Mouse (Mus musculus) ovary, adult 10 weeks (tissue): ENCODE data around the gene Barx1. TPM values are rescaled to one million over a fixed set of nuclear protein-coding genes. Genes with fewer than 3 reads are reported as not detected.

Experiments
- polyA plus RNA-seq: library from polyadenylated mRNA; stranded (reverse); fragments of 350-450 nt; fragmentation: Illumina TruSeq; extraction: RNeasy Lipid Tissue Mini Kit (QIAGEN cat#74804); gene quantifications from one replicate; pipeline ENCODE4 v1.2.3, GENCODE M21; 2014

Gene Barx1
- polyA plus RNA-seq: not detected

GRCm38 (mm10) chr13:48662431-48663143 lies at the start of gene Barx1:
TSS of gene Barx1 (plus strand) at chr13:48662998.

GRCm38 (mm10) chr13:48625433-48626184 lies 37.2 kb upstream of the Barx1 start, which contains the start of gene Ptpdc1:
TSS of gene Ptpdc1 (minus strand) at chr13:48625664.

Other genes starting within 250 kb of the Barx1 start
- 3.6 TPM for gene Zfp169, start 149.5 kb upstream of the Barx1 start, polyA plus RNA-seq
- 0.91 TPM for gene A830005F24Rik, start 149.4 kb upstream of the Barx1 start, polyA plus RNA-seq
- 7.5 TPM for gene Ptpdc1, start 37.3 kb upstream of the Barx1 start, polyA plus RNA-seq
- 10.0 TPM for gene Phf2, start 208.1 kb downstream of the Barx1 start, polyA plus RNA-seq